Mouse (Mus musculus): ENCODE results near the gene Chst15.

DNA sequence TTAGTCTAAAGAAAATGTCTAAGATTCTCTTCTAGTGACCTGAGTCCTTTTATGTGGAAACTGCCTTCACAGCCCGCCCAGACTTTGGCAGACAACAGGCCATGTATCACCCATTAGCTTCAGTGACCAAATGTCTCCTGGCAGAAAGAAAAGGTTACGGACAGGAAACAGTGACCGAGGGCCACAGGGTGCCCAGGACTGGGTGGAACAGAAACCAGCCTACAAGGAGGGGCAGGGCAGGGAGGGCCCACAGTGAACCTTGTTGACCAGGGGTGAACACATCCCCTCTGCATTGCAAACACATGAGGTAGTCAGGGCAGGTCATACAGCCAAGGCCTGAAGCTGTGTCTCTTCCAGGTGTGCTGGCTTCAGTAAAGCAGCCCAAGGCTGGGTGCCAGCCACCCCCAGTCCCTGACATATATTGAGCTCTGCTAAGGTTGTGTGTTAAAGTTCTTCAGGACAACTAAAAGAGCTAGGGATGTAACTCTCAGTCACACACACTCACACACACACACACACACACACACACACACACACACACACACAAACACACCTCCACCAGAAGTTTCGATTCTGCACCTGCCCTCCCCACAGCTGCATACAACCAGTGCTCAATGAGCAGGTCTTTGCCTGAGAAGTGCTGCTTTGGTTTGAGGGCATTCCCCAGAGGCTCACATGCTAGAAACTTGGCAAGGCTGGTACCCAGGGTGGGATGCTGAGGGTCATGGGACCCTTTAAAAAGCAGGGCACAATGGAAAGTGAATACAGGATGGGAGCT lies 49.1 kb downstream of the Chst15 start:
- TF ChIP-seq CTCF (IDR thresholded peaks at IDR 0.05; ENCODE audit: control insufficient read depth, insufficient read depth, insufficient replicate concordance, low read depth, low read length), result no peak
- TF ChIP-seq POLR2A (IDR thresholded peaks at IDR 0.05; ENCODE audit: control insufficient read depth, low read depth, low read length), result no peak
